Mouse (Mus musculus): ENCODE results near the gene Ank.

DNA sequence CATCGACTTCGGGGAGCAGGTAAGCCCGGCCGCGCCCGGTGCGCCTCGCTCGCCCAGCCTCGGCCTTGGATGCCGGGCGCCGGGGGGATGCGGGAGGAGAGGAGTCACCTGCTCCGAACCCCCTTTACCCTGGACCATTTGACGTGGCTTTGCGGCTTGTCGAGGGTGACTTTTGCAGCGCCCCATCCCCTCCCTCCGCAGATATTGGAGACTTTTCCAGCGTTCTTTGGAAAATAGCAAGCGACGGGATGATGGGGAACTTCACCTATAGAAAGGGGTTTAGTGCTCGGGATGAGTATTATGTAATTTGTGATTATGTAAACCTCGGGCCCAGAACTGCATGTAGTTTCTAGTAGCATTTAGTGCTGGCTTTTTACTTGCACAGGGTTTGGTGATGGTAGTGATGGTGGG is 609 bp downstream of the Ank start:
- no peak for TF ChIP-seq CHD2 (IDR thresholded peaks at IDR 0.05; ENCODE audit: low read depth, low read length)
- TF ChIP-seq ZNF384 (IDR thresholded peaks at IDR 0.05; ENCODE audit: low read depth, low read length), result no peak
- TF ChIP-seq HCFC1 (IDR thresholded peaks at IDR 0.05; ENCODE audit: borderline replicate concordance, insufficient read depth, low read length), result no peak
- TF ChIP-seq MAFK (IDR thresholded peaks at IDR 0.05; ENCODE audit: insufficient read depth, low read depth, low read length), result no peak

All from ES-E14 (cell line).